Mouse (Mus musculus): Measurements from ENCODE around the gene Rtn4.
"Not testable (repeated sequence)": the region's sequence is repeated elsewhere in the genome, so short reads cannot be mapped to it uniquely, and the experiment has no call there.

Gene Rtn4

GRCm38 (mm10) chr11:29714789-29715188, 22.0 kb downstream of the Rtn4 start:
- DNase-seq = no peak

GRCm38 (mm10) chr11:29715499-29715898, 22.8 kb downstream of the Rtn4 start:
- no peak for DNase-seq

GRCm38 (mm10) chr11:29718541-29718940, 25.8 kb downstream of the Rtn4 start:
- DNase-seq = peak; percentile 38

- DNase-seq = no peak
These were observed 26.9 kb downstream of the Rtn4 start for GRCm38 (mm10) chr11:29719597-29719996.

- no peak for DNase-seq
These were observed 31.5 kb downstream of the Rtn4 start for GRCm38 (mm10) chr11:29724213-29724612.

GRCm38 (mm10) chr11:29725167-29725566, 32.4 kb downstream of the Rtn4 start:
- DNase-seq = no peak

GRCm38 (mm10) chr11:29725610-29726009, 32.9 kb downstream of the Rtn4 start:
- no peak for DNase-seq

- no peak for DNase-seq
These were observed 35.2 kb downstream of the Rtn4 start for GRCm38 (mm10) chr11:29727901-29728300.

GRCm38 (mm10) chr11:29739752-29740151, 47.0 kb downstream of the Rtn4 start:
- DNase-seq = no peak

- DNase-seq = no peak
These were observed 52.1 kb downstream of the Rtn4 start for GRCm38 (mm10) chr11:29744760-29745430.

GRCm38 (mm10) chr11:29745513-29745912, 52.8 kb downstream of the Rtn4 start:
- DNase-seq = no peak

- DNase-seq = no peak
These were observed 53.5 kb downstream of the Rtn4 start for GRCm38 (mm10) chr11:29746203-29746602.

- DNase-seq = no peak
These were observed 54.6 kb downstream of the Rtn4 start for GRCm38 (mm10) chr11:29747365-29747764.

- DNase-seq = no peak
These were observed 55.1 kb downstream of the Rtn4 start for GRCm38 (mm10) chr11:29747881-29748280.

GRCm38 (mm10) chr11:29748750-29749467, 56.2 kb downstream of the Rtn4 start:
- DNase-seq = no peak

GRCm38 (mm10) chr11:29749468-29749829, 56.7 kb downstream of the Rtn4 start:
- DNase-seq = no peak

GRCm38 (mm10) chr11:29751013-29751412, 58.3 kb downstream of the Rtn4 start:
- DNase-seq = no peak

GRCm38 (mm10) chr11:29751648-29752611, 59.2 kb downstream of the Rtn4 start:
- no peak for DNase-seq

- DNase-seq = not testable (repeated sequence)
These were observed 63.3 kb downstream of the Rtn4 start for GRCm38 (mm10) chr11:29756007-29756406.

GRCm38 (mm10) chr11:29758617-29759016, 65.9 kb downstream of the Rtn4 start:
- DNase-seq = no peak

GRCm38 (mm10) chr11:29761387-29761786, 68.6 kb downstream of the Rtn4 start:
- DNase-seq = no peak

GRCm38 (mm10) chr11:29762768-29763167, 70.0 kb downstream of the Rtn4 start:
- no peak for DNase-seq

- no peak for DNase-seq
These were observed 72.3 kb downstream of the Rtn4 start for GRCm38 (mm10) chr11:29765063-29765462.

Data from kidney, adult 18-20 months (tissue).